In genomic region chr16:44331671-44331994, GRCm38 (mm10) we compare ENCODE assay signal across 9 mouse cellular contexts. TPM values are rescaled to one million over a fixed set of nuclear protein-coding genes. Genes with fewer than 3 reads are reported as not detected.
DNase-seq lines count a peak whose midpoint lies in the region; ATAC-seq and TF ChIP-seq lines count a peak whose summit lies in the region.
"Had no signal": no experiment of that assay in that cellular context is flagged by ENCODE, and none has a peak within 500 bp of the region (broad histone marks: within the 10 kb centered on the region; RNA-seq: fewer than 3 reads in every experiment).

No protein-coding gene starts in this region.

- DNase-seq in layer of hippocampus, adult 2 months (ENCODE audit: low spot score in 2 of 2), result peak in 1 of 2 experiments; percentile 31
- DNase-seq in layer of hippocampus, postnatal 10 days (ENCODE audit: low spot score in 2 of 2), result no peak
- no peak for DNase-seq in midbrain, embryonic 14.5 days
- DNase-seq in gastrocnemius, postnatal 4 days (ENCODE audit: low spot score in 2 of 2), result no peak
- DNase-seq in left cerebral cortex, adult 8-10 months (ENCODE audit: low spot score in 2 of 2), result no peak
- no peak for DNase-seq in kidney, postnatal 25 days
- DNase-seq: kidney, adult 8-10 months had no signal

- peak overlapping the region; percentile 97 for H3K4me2 ChIP-seq in embryonic facial prominence, embryonic 12.5 days (replicated peaks)
- peak overlapping the region; percentile 99 for H3K4me2 ChIP-seq in hindbrain, embryonic 13.5 days
- H3K4me2 ChIP-seq in midbrain, embryonic 14.5 days (ENCODE audit: low read length), result peak overlapping the region; percentile 99

- no peaks in the 10 kb centered on the region for H3K36me3 ChIP-seq in embryonic facial prominence, embryonic 12.5 days
- H3K36me3 ChIP-seq in hindbrain, embryonic 13.5 days, result no peaks in the 10 kb centered on the region
- H3K36me3 ChIP-seq in midbrain, embryonic 14.5 days (ENCODE audit: control insufficient read depth, insufficient read depth, low read length), result no peaks in the 10 kb centered on the region

- H3K27ac ChIP-seq in layer of hippocampus, adult 2 months, result peak overlapping the region; percentile 98
- H3K27ac ChIP-seq in embryonic facial prominence, embryonic 12.5 days, result no peak overlapping the region
- no peak overlapping the region for H3K27ac ChIP-seq in hindbrain, embryonic 13.5 days
- H3K27ac ChIP-seq in midbrain, embryonic 14.5 days (replicated peaks; ENCODE audit: low read depth, low read length), result no peak overlapping the region

- H3K9ac ChIP-seq in embryonic facial prominence, embryonic 12.5 days, result peak overlapping the region; percentile 34; the same call in 1 of the 2 replicates
- H3K9ac ChIP-seq in hindbrain, embryonic 13.5 days, result peak overlapping the region; percentile 81
- peak overlapping the region; percentile 71 for H3K9ac ChIP-seq in midbrain, embryonic 14.5 days (replicated peaks; ENCODE audit: low read length)

- peak; percentile 37; the same call in 1 of the 2 replicates for ATAC-seq in embryonic facial prominence, embryonic 12.5 days (ENCODE audit: insufficient number of reproducible peaks, insufficient read depth, low FRiP score, low TSS enrichment)
- peak; percentile 28; the same call in 1 of the 2 replicates for ATAC-seq in hindbrain, embryonic 13.5 days (ENCODE audit: low FRiP score)
- ATAC-seq in midbrain, embryonic 14.5 days (ENCODE audit: low FRiP score, low TSS enrichment), result no peak; the same call in 1 of the 2 replicates

- WGBS in embryonic facial prominence, embryonic 12.5 days, result 12% methylated on average over 6 of the region's 6 CpGs
- WGBS in hindbrain, embryonic 13.5 days, result 10% methylated on average over 6 of the region's 6 CpGs
- 14% methylated on average over 6 of the region's 6 CpGs for WGBS in midbrain, embryonic 14.5 days

- peaks cover 28% of the 10 kb centered on the region for H3K27me3 ChIP-seq in embryonic facial prominence, embryonic 12.5 days
- peaks cover 32% of the 10 kb centered on the region for H3K27me3 ChIP-seq in hindbrain, embryonic 13.5 days
- H3K27me3 ChIP-seq in midbrain, embryonic 14.5 days (ENCODE audit: control insufficient read depth, insufficient read depth, low read length), result peaks cover 10% of the 10 kb centered on the region

- H3K4me3 ChIP-seq in layer of hippocampus, adult 2 months, result peak overlapping the region; percentile 81
- peak overlapping the region; percentile 50 for H3K4me3 ChIP-seq in embryonic facial prominence, embryonic 12.5 days
- H3K4me3 ChIP-seq in hindbrain, embryonic 13.5 days, result peak overlapping the region; percentile 68
- H3K4me3 ChIP-seq in midbrain, embryonic 14.5 days (replicated peaks; ENCODE audit: low read depth, low read length), result peak overlapping the region; percentile 65

- H3K4me1 ChIP-seq in embryonic facial prominence, embryonic 12.5 days, result peaks cover 9% of the 10 kb centered on the region; the same call in 1 of the 2 replicates
- H3K4me1 ChIP-seq in hindbrain, embryonic 13.5 days (replicated peaks), result peaks cover 22% of the 10 kb centered on the region
- no peaks in the 10 kb centered on the region for H3K4me1 ChIP-seq in midbrain, embryonic 14.5 days (ENCODE audit: control insufficient read depth, insufficient read depth, low read length)

- H3K9me3 ChIP-seq in embryonic facial prominence, embryonic 12.5 days, result no peaks in the 10 kb centered on the region
- no peaks in the 10 kb centered on the region for H3K9me3 ChIP-seq in hindbrain, embryonic 13.5 days
- H3K9me3 ChIP-seq in midbrain, embryonic 14.5 days (ENCODE audit: control insufficient read depth, low read length), result no peaks in the 10 kb centered on the region

- no peak for TF ChIP-seq CTCF in layer of hippocampus, adult 2 months (conservative IDR thresholded peaks at IDR 0.05)

RNA-seq across cellular contexts. Expression of gene Sidt1, which starts 1.4 kb away (rescaled TPM):
- 10 to 100 TPM; 43.5 to 45.0 TPM for total RNA-seq in layer of hippocampus, adult 2 months (2021)
- total RNA-seq in layer of hippocampus, postnatal 10 days (2021), result 10 to 100 TPM; 28.7 to 32.3 TPM
- 0.37 and 0.45 TPM in 2 replicates for polyA plus RNA-seq in embryonic facial prominence, embryonic 12.5 days (2016; fragmentation: Nextera tagmentation; extraction: Ambion mirVana)
- 3.4 and 3.6 TPM in 2 replicates for polyA plus RNA-seq in hindbrain, embryonic 13.5 days (2015; fragmentation: Nextera tagmentation; extraction: Ambion mirVana)
- polyA plus RNA-seq in midbrain, embryonic 14.5 days (2014; fragmentation: Nextera tagmentation; extraction: Ambion mirVana), result 3.4 and 7.6 TPM in 2 replicates
- total RNA-seq in gastrocnemius, postnatal 4 days (2021), result under 1 TPM; 0.29 to 0.93 TPM
- total RNA-seq in left cerebral cortex, adult 8-10 months (2022), result 10 to 100 TPM; 30.7 to 36.5 (median 32.2) TPM

RNA-seq across cellular contexts. Expression of gene Spice1, which starts 15.3 kb away (rescaled TPM):
- total RNA-seq in layer of hippocampus, adult 2 months (2021), result 10 to 100 TPM; 20.6 to 23.3 TPM
- total RNA-seq in layer of hippocampus, postnatal 10 days (2021), result 10 to 100 TPM; 11.4 to 13.7 TPM
- 29.2 and 34.2 TPM in 2 replicates for polyA plus RNA-seq in embryonic facial prominence, embryonic 12.5 days (2016; fragmentation: Nextera tagmentation; extraction: Ambion mirVana)
- polyA plus RNA-seq in hindbrain, embryonic 13.5 days (2015; fragmentation: Nextera tagmentation; extraction: Ambion mirVana), result 17.1 and 17.7 TPM in 2 replicates
- polyA plus RNA-seq in midbrain, embryonic 14.5 days (2014; fragmentation: Nextera tagmentation; extraction: Ambion mirVana), result 9.6 and 16.6 TPM in 2 replicates
- total RNA-seq in gastrocnemius, postnatal 4 days (2021), result 10 to 100 TPM; 12.7 TPM
- total RNA-seq in left cerebral cortex, adult 8-10 months (2022), result 10 to 100 TPM; 16.4 to 20.2 (median 18.3) TPM

Comparison
In these comparisons a context has a peak if more than half of its experiments do, and no peak if none do; other contexts are left out.
1. RNA of gene Sidt1, which starts 1.4 kb away (total RNA-seq): 43.5 to 45.0 TPM in layer of hippocampus, adult 2 months, 30.7 to 36.5 TPM in left cerebral cortex, adult 8-10 months and 28.7 to 32.3 TPM in layer of hippocampus, postnatal 10 days; 0.29 to 0.93 TPM in gastrocnemius, postnatal 4 days; every median in the first group is over 10 times any median in the second.
2. Peak in every context shown above with its lines, with median percentiles within 50 percentile points of each other: H3K4me3 ChIP-seq, H3K4me2 ChIP-seq and H3K9ac ChIP-seq.